Mouse (Mus musculus): Measurements from ENCODE around the gene Gm14295. TPM values are rescaled to one million over a fixed set of nuclear protein-coding genes. Genes with fewer than 3 reads are reported as not detected.
"Not testable (repeated sequence)": the region's sequence is repeated elsewhere in the genome, so short reads cannot be mapped to it uniquely, and the experiment has no call there.

Gm14295 gene
- polyA plus RNA-seq (2015; fragmentation: Nextera tagmentation; extraction: Ambion mirVana), result 13.5 and 19.0 TPM in 2 replicates

- peak within 1 kb of the TSS; percentile 55 for H3K4me2 ChIP-seq (ENCODE audit: low read depth, low read length)
- not testable (repeated sequence) for H3K36me3 ChIP-seq (ENCODE audit: control insufficient read depth, insufficient read depth); H3K9me3 ChIP-seq (replicated peaks; ENCODE audit: control insufficient read depth, low read length); H3K27ac ChIP-seq (ENCODE audit: low read length); H3K4me1 ChIP-seq (ENCODE audit: control insufficient read depth, insufficient read depth, low read length); ATAC-seq (replicated peaks; ENCODE audit: extremely low read depth, insufficient read depth, low FRiP score); H3K27me3 ChIP-seq (ENCODE audit: control insufficient read depth, insufficient read depth, low read length)
- peak within 1 kb of the TSS; percentile 53 for H3K4me3 ChIP-seq (ENCODE audit: low read length)
- no CpG with 5 or more reads among the region's 6 CpGs for WGBS
- peak within 1 kb of the TSS; percentile 43; the same call in 1 of the 2 replicates for H3K9ac ChIP-seq (ENCODE audit: low read length)
Observed at GRCm38 (mm10) chr2:176798312-176798711, at the start of gene Gm14295. Gm14295 (plus strand) TSS chr2:176798612.

GRCm38 (mm10) chr2:176798785-176799184, 373 bp downstream of the Gm14295 start:
- H3K4me3 ChIP-seq (ENCODE audit: low read length), result peak overlapping the region; percentile 53
- H3K27ac ChIP-seq (ENCODE audit: low read length); H3K36me3 ChIP-seq (ENCODE audit: control insufficient read depth, insufficient read depth); H3K27me3 ChIP-seq (ENCODE audit: control insufficient read depth, insufficient read depth, low read length); H3K4me1 ChIP-seq (ENCODE audit: control insufficient read depth, insufficient read depth, low read length); H3K9me3 ChIP-seq (replicated peaks; ENCODE audit: control insufficient read depth, low read length); ATAC-seq (replicated peaks; ENCODE audit: extremely low read depth, insufficient read depth, low FRiP score): not testable (repeated sequence)
- peak overlapping the region; percentile 43; the same call in 1 of the 2 replicates for H3K9ac ChIP-seq (ENCODE audit: low read length)
- 15% methylated on average over 13 of the region's 15 CpGs for WGBS
- H3K4me2 ChIP-seq (ENCODE audit: low read depth, low read length), result peak overlapping the region; percentile 55

- not testable (repeated sequence) for H3K4me3 ChIP-seq (ENCODE audit: low read length); H3K27me3 ChIP-seq (ENCODE audit: control insufficient read depth, insufficient read depth, low read length); H3K4me2 ChIP-seq (ENCODE audit: low read depth, low read length); ATAC-seq (replicated peaks; ENCODE audit: extremely low read depth, insufficient read depth, low FRiP score); H3K9me3 ChIP-seq (replicated peaks; ENCODE audit: control insufficient read depth, low read length); H3K4me1 ChIP-seq (ENCODE audit: control insufficient read depth, insufficient read depth, low read length); H3K36me3 ChIP-seq (ENCODE audit: control insufficient read depth, insufficient read depth); H3K27ac ChIP-seq (ENCODE audit: low read length); H3K9ac ChIP-seq (ENCODE audit: low read length)
- 82% methylated on average over 1 of the region's 3 CpGs for WGBS
Observed at GRCm38 (mm10) chr2:176830840-176831239, 32.4 kb downstream of the Gm14295 start, which contains the start of gene Gm14408. Gm14408 (plus strand) TSS chr2:176831140.

Other genes starting within 250 kb of the Gm14295 start
- gene Gm14308, start 162.3 kb upstream of the Gm14295 start, polyA plus RNA-seq (2015; fragmentation: Nextera tagmentation; extraction: Ambion mirVana), result 8.2 and 10.5 TPM in 2 replicates
- 2.0 and 9.5 TPM in 2 replicates for gene Zfp973, start 128.1 kb upstream of the Gm14295 start, polyA plus RNA-seq (2015; fragmentation: Nextera tagmentation; extraction: Ambion mirVana)
- gene Gm14305, start 90.3 kb upstream of the Gm14295 start, polyA plus RNA-seq (2015; fragmentation: Nextera tagmentation; extraction: Ambion mirVana), result 20.8 and 22.4 TPM in 2 replicates
- not detected in 2 replicates for gene Gm14408, start 32.5 kb downstream of the Gm14295 start, polyA plus RNA-seq (2015; fragmentation: Nextera tagmentation; extraction: Ambion mirVana)
- gene Gm14296, start 129.2 kb downstream of the Gm14295 start, polyA plus RNA-seq (2015; fragmentation: Nextera tagmentation; extraction: Ambion mirVana), result 8.3 and 8.7 TPM in 2 replicates
- gene Gm14419, start 202.3 kb downstream of the Gm14295 start, polyA plus RNA-seq (2015; fragmentation: Nextera tagmentation; extraction: Ambion mirVana), result 9.0 and 11.2 TPM in 2 replicates